Mouse (Mus musculus) liver, embryonic 14.5 days (tissue): Measurements from ENCODE around the gene Prrg2.

Experiments used
- CTCF ChIP-seq: IDR thresholded peaks from 2 replicates; pipeline ENCODE4 v1.5.1; 2016; ENCODE audit warnings: antibody characterized with exemption, low read depth, control low read depth
- EP300 ChIP-seq: IDR thresholded peaks from 2 replicates; pipeline ENCODE4 v1.6.1; 2016; ENCODE audit warnings: antibody characterized with exemption, low read depth

GRCm38 (mm10) chr7:45090251-45090977, 27.9 kb upstream of the Prrg2 start:
- no peak for TF ChIP-seq CTCF
- no peak for TF ChIP-seq EP300
